Mouse (Mus musculus) thymus, adult 18-20 months (tissue): ENCODE measurements around the gene Ttll11.

ENCODE experiments used
- DNase-seq, 2 experiments: peaks; one replicate each; pipeline ENCODE4 v3.0.0; 2022; ENCODE audit warnings: mixed read lengths in 2 of 2

Ttll11 gene

GRCm38 (mm10) chr2:35763818-35764217 is 215.9 kb downstream of the Ttll11 start:
- DNase-seq, result no peak

- DNase-seq, result no peak
These were observed 218.3 kb downstream of the Ttll11 start for GRCm38 (mm10) chr2:35761458-35761857.

- no peak for DNase-seq
These were observed 218.8 kb downstream of the Ttll11 start for GRCm38 (mm10) chr2:35760867-35761266.

- no peak for DNase-seq
These were observed 219.4 kb downstream of the Ttll11 start for GRCm38 (mm10) chr2:35760352-35760751.

- no peak for DNase-seq
These were observed 223.2 kb downstream of the Ttll11 start for GRCm38 (mm10) chr2:35756467-35756866.

- no peak for DNase-seq
These were observed 227.8 kb downstream of the Ttll11 start for GRCm38 (mm10) chr2:35751781-35752505.

- DNase-seq, result no peak
These were observed 229.1 kb downstream of the Ttll11 start for GRCm38 (mm10) chr2:35750533-35751141.

GRCm38 (mm10) chr2:35747371-35748035 is 232.2 kb downstream of the Ttll11 start:
- no peak for DNase-seq

GRCm38 (mm10) chr2:35746638-35747037 is 233.1 kb downstream of the Ttll11 start:
- no peak for DNase-seq

- no peak for DNase-seq
These were observed 233.8 kb downstream of the Ttll11 start for GRCm38 (mm10) chr2:35745876-35746275.

GRCm38 (mm10) chr2:35739669-35740254 is 240.0 kb downstream of the Ttll11 start:
- no peak for DNase-seq

GRCm38 (mm10) chr2:35737467-35738027 is 242.2 kb downstream of the Ttll11 start:
- no peak for DNase-seq

GRCm38 (mm10) chr2:35736061-35736460 is 243.7 kb downstream of the Ttll11 start:
- no peak for DNase-seq

- DNase-seq, result no peak
These were observed 244.7 kb downstream of the Ttll11 start for GRCm38 (mm10) chr2:35735001-35735400.

- no peak for DNase-seq
These were observed 247.9 kb downstream of the Ttll11 start for GRCm38 (mm10) chr2:35731671-35732449.

- no peak for DNase-seq
These were observed 250.3 kb downstream of the Ttll11 start for GRCm38 (mm10) chr2:35729077-35730065.

GRCm38 (mm10) chr2:35728633-35729032 is 251.1 kb downstream of the Ttll11 start:
- no peak for DNase-seq

- DNase-seq, result no peak
These were observed 256.0 kb downstream of the Ttll11 start for GRCm38 (mm10) chr2:35723691-35724090.

- DNase-seq, result no peak
These were observed 256.4 kb downstream of the Ttll11 start for GRCm38 (mm10) chr2:35723267-35723666.

GRCm38 (mm10) chr2:35722821-35723220 is 256.9 kb downstream of the Ttll11 start:
- DNase-seq, result no peak

GRCm38 (mm10) chr2:35720956-35721355 is 258.8 kb downstream of the Ttll11 start:
- no peak for DNase-seq
